Mouse (Mus musculus): ENCODE data around the gene Gm2056.
"Not testable (repeated sequence)": the region's sequence is repeated elsewhere in the genome, so short reads cannot be mapped to it uniquely, and the experiment has no call there.

Gene Gm2056

DNA sequence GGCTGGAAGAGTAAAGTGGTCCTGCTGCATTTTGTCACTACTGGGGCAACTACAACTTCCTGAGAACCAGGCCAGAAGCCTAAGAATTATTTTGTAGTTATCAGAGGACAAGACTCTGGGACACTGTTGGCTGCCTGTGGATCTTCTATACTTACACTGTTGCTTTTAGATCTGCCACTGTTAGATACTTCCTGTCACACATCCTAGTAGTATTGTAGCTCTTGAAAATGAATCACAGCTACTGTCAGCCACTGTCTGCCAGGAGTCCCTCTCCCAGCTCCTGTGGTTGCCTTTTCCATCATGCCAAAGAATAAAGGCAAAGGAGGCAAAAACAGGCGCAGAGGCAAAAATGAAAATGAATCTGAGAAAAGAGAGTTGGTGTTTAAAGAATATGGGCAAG, at the start of gene Gm2056:
TSS of gene Gm2056 (plus strand) at position 301 of the 400 bp plus-strand sequence.
- not testable (repeated sequence) for DNase-seq

DNA sequence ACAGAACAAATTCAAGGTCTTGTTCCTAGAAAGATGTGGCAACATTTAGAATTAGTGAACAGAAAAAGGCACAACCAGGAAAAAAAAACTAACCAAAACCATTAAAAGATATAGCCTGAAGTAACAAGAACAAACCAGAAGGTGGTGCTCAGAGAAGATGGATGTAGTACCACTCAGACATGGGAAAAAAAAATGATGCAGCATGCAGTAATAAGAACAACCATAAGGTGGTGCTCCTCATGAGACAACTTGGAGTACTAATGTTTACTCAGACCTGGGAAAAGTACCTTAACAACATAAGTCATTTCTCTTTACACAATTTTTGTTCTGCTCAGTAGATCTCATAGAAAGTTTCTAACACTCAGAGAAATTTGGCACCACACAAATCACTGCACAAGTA, 42.8 kb upstream of the Gm2056 start:
- DNase-seq: peak in 1 of 2 experiments; percentile 17

GRCm38 (mm10) chr12:88004118-88004517, 22.7 kb upstream of the Gm2056 start:
- not testable (repeated sequence) for DNase-seq

- DNase-seq: not testable (repeated sequence)
These were observed 15.3 kb upstream of the Gm2056 start, which contains the start of gene Gm2075 for GRCm38 (mm10) chr12:88011548-88011947. Gm2075 (plus strand) TSS chr12:88011848.

- DNase-seq: not testable (repeated sequence)
These were observed 8.1 kb upstream of the Gm2056 start, which contains the start of gene Gm6803 for GRCm38 (mm10) chr12:88018671-88019070. Gm6803 (minus strand) TSS chr12:88018771.

GRCm38 (mm10) chr12:88032250-88032649, 5.4 kb downstream of the Gm2056 start:
- not testable (repeated sequence) for DNase-seq

DNA sequence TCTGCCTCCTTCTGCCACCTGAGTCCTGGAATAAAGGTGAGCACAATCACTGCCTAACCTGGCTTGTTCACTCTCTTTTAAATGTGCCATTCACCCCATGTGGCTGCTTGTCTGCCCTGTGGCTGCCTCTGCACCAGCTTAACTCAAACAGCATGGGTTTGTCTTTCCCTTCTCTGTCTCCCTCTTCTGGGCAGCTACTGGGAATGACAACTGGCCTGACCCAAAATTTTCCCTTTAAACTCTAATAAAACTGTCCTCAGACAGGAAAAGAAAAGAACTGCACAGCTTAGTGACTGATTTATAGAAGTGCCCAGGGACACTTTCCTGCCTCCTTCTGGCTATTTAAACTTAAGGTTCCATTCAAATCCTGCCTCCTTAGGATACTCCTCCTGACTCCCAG, 12.3 kb downstream of the Gm2056 start:
- DNase-seq: peak in 1 of 2 experiments; percentile 4

GRCm38 (mm10) chr12:88039703-88040102, 12.9 kb downstream of the Gm2056 start:
- DNase-seq: not testable (repeated sequence)

DNA sequence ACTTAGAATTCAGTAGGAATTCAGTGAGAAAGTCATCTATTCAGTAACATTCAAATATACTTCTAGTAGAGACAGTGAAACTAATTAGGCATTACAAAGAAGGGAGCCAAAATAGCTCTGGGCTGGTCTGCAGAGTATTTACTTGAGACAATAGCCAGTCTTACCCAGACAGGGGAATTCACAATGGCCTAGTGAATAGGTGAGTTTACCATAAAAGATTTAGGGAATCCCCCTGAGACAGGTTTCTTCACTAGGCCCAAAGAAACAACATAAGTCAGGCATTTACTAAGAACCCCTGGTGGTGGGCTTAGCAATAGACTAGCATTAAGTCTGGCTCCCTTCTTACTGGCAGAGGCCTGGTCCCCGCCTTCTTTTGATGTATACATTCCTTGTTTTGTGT, 18.4 kb downstream of the Gm2056 start:
- DNase-seq: not testable (repeated sequence)

All from kidney, adult 8-10 months (tissue).